Mouse (Mus musculus): ENCODE data around the gene Cdc25b.

DNA sequence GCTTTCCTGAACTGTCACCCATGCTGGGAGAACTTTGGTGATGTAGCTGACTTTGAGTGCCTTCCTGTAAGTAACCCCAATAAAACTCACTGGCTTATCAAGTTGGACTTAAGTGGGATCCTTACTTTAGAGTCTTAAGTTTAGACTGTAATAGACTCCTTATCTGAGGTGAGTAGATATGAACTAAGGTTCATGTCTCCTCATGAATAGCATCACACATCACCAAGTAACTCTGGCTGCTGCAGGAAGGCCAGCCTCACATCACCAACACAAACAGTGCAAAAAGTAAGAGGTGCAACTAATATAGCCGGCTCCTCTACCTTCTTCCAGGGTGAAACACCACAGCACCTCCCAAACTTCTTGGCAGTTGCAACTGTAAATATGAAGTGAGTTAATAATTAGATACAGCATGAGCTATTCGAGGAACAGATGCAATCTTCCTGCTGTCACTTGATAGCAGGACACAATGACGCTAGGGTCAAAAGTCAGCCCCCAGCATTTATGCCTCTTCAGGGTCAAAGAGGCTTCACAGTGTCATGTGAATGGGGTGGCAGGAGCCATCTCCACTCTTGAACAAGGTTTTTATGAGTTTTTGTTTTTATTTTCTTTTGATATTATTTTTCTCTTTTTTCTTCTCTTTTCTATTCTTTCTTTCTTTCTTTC lies 35.2 kb downstream of the Cdc25b start:
- TF ChIP-seq CTCF (IDR thresholded peaks at IDR 0.05; ENCODE audit: control insufficient read depth, insufficient read depth, insufficient read length): no peak
- no peak for TF ChIP-seq USF1 (IDR thresholded peaks at IDR 0.05; ENCODE audit: low read depth)

Measured in C2C12 (cell line).